Mouse (Mus musculus) erythroblast, embryonic 14.5 days (primary cell): ENCODE measurements around the gene Dnpep. TPM values are rescaled to one million over a fixed set of nuclear protein-coding genes. Genes with fewer than 3 reads are reported as not detected.

Experiments used
- H3K27me3 ChIP-seq: 2 replicates; pipeline ENCODE4 v1.6.1; 2012; ENCODE audit warnings: inconsistent platforms; ENCODE audit not compliant: control insufficient read depth
- H3K36me3 ChIP-seq: 2 replicates; pipeline ENCODE4 v1.6.1; 2012; ENCODE audit warnings: mild to moderate bottlenecking, inconsistent platforms; ENCODE audit not compliant: control insufficient read depth
- H3K4me1 ChIP-seq: 2 replicates; pipeline ENCODE4 v1.6.1; 2012; ENCODE audit warnings: inconsistent platforms; ENCODE audit not compliant: control insufficient read depth
- H3K4me3 ChIP-seq: replicated peaks from 2 replicates; pipeline ENCODE3; 2012; ENCODE audit warnings: moderate library complexity, mild to moderate bottlenecking, inconsistent platforms
- H3K9me3 ChIP-seq: 2 replicates; pipeline ENCODE4 v1.6.1; 2012; ENCODE audit warnings: low read length, inconsistent platforms, mixed read lengths; ENCODE audit not compliant: control insufficient read depth
- GATA1 ChIP-seq: IDR thresholded peaks from 2 replicates; pipeline ENCODE4 v1.6.1; 2012; ENCODE audit warnings: low read length, inconsistent platforms, mixed read lengths
- TAL1 ChIP-seq: IDR thresholded peaks from 3 replicates; pipeline ENCODE4 v1.6.1; 2012; ENCODE audit warnings: low read length, inconsistent platforms, mixed read lengths
- polyA plus RNA-seq: library from polyadenylated mRNA; stranded (reverse); fragments of >175 nt; gene quantifications from 2 replicates; pipeline ENCODE4 v1.2.3, GENCODE M21; 2012

The Dnpep gene
- polyA plus RNA-seq, 1 experiment, result 3.7 TPM

DNA sequence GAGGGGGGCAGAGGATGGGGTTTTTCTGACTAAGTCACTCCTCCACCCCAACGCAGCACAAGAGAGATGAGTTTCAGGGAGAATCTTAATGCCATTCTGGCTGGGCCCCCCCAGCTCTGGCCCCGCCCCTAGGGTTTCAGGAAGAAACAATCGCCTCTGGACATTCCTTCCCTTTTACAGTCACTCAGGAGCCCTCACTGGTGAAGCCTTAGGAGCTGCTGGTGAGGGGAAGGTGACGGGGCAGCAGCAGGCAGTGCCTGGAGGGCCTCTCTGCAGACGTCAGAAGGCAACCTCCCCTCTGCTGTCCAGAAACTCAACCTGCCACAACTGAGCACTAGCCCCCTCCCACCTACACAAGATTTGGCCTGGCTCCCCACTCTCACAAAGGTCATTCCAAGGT lies 31.5 kb upstream of the Dnpep start:
- TF ChIP-seq GATA1 (no peak), TAL1 (no peak)
- H3K9me3 ChIP-seq, result no peaks in the 10 kb centered on the region
- no peaks in the 10 kb centered on the region for H3K4me1 ChIP-seq
- peaks cover 12% of the 10 kb centered on the region for H3K27me3 ChIP-seq
- H3K4me3 ChIP-seq, result no peak overlapping the region
- H3K36me3 ChIP-seq, result no peaks in the 10 kb centered on the region

DNA sequence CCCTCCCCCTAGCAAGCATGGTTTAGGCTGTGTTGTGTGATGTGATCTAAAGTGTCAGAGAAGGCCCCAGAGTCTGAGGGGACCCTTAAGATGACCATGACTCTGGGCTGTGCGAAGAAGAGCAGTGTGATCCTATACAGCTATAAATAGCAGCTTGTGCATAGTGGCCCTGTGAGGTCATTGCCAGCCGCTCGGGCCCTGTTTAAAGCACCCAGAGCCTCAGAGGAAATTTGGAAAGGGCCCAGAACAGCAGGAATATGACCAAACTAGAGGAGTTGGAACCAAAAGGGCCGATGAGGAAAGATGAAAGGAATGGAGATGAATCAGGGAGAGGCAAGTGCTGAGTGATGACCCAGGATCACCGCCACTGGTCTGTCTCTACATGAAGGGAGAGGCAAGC lies 29.5 kb upstream of the Dnpep start:
- Histone ChIP-seq H3K9me3 (no peaks in the 10 kb centered on the region), H3K4me1 (no peaks in the 10 kb centered on the region), H3K27me3 (peaks cover 19% of the 10 kb centered on the region), H3K4me3 (no peak overlapping the region), H3K36me3 (no peaks in the 10 kb centered on the region)
- TF ChIP-seq TAL1, result no peak
- TF ChIP-seq GATA1, result no peak

DNA sequence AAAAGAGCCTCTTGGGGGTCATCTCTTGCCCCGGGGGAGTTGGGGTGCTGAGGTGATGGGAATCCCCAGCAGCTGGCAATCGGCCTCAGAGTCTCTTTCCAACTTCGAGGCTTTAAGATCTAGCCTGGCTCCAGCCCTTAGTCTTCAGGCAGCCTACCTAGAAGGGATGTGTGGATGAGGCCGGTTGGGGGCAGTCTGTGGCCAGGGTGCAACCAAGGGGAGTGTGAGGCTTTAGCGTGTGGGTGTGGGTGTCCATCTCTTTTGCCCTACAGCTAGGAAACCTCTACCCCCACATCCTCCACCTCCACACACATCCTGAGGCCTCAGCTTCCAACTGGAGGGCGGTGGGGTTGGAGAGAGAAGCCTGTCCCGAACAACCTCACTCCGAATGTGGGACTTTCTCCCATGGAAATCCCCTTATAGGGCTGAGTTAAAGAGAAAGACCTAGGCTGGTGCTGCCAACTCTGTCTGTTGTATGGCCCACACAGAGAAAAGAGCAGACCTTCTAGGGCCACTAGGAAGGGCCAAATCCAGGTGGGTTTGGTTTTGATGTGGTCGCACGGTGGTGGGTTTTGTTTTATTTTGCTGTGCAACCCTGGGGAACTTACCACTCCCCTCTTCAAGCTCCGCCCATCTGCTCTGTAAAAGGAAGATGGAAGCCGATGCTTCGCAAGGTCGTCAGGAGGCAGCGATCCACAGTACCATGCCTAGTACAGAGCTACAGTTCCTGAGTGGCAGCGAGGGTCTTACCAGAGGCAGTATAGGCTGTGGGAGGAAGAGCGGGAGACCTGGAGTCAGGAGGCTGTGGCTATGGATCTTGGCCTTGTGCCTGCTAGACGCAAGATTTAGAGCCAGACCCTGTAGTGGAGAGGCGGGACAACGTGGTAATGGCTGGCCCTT lies 27.5 kb upstream of the Dnpep start:
- Histone ChIP-seq H3K4me3 (no peak overlapping the region), H3K9me3 (no peaks in the 10 kb centered on the region), H3K36me3 (no peaks in the 10 kb centered on the region), H3K27me3 (peaks cover 21% of the 10 kb centered on the region), H3K4me1 (no peaks in the 10 kb centered on the region)
- TF ChIP-seq GATA1, result no peak
- no peak for TF ChIP-seq TAL1

DNA sequence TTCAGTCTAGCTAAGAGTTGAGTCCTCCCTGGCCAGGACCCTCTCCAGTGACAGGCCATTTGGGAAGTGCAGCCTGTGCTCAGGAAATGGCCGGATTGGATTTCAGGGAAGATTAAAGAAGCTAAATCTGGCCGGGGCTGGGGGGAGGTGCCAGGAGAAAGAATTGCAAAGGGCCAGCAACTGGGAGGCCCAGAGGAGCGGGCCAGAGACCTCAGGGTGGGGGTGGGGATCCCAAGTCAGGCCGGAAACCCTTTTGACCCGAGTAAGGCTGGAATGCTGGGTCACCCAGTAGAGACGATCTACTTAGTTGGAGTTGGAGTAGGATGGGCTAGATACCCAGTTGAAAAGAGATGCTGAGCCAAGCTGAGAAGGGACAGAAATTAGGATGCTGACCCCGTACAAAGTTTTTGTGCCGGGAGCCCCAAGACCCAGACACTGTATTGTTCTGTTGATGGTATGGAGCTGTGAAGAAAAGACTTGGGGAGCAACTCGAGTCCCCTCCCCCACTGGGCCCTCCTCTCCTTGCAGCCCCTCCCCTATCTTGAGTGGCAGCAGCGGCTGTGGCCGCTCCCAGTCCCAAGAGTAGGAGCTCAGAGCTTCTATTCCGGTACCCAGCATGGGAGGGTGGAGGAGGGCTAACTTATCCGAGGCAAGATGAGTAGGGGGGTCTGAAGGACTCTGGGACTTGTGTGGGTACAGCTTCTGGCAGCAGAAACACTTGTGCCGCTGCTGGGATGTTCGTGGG lies 26.7 kb upstream of the Dnpep start:
- Histone ChIP-seq H3K36me3 (no peaks in the 10 kb centered on the region), H3K9me3 (no peaks in the 10 kb centered on the region), H3K27me3 (peaks cover 21% of the 10 kb centered on the region), H3K4me3 (no peak overlapping the region), H3K4me1 (no peaks in the 10 kb centered on the region)
- TF ChIP-seq TAL1 (no peak), GATA1 (no peak)

DNA sequence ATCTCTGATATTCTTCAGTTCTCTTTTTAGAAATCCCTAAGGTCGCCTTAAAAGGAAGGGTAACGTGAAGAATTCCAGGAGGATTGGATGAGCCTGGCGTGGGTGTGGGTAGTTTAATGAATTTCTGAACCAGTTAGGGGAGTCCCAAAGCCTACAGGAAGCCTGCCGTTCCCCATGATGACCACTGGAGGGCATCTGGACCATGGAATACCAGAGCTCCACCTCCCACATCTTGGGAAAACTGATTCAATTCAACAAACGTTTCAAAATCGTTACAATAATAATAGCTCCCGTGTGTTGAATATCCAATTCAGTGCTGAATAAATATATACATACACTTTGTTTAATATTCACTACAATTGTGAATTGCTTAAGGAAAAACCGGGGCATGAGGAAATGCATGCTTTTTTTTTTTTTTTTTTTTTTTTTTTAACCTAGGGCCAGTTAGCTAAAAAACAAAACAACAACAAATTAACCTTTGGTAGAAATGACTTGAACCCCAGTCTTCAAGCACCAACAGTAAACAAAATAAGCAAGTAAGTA lies 25.2 kb upstream of the Dnpep start:
- peaks cover 25% of the 10 kb centered on the region for H3K27me3 ChIP-seq
- no peak overlapping the region for H3K4me3 ChIP-seq
- H3K4me1 ChIP-seq, result no peaks in the 10 kb centered on the region
- no peaks in the 10 kb centered on the region for H3K36me3 ChIP-seq
- TF ChIP-seq TAL1 (no peak), GATA1 (no peak)
- no peaks in the 10 kb centered on the region for H3K9me3 ChIP-seq

DNA sequence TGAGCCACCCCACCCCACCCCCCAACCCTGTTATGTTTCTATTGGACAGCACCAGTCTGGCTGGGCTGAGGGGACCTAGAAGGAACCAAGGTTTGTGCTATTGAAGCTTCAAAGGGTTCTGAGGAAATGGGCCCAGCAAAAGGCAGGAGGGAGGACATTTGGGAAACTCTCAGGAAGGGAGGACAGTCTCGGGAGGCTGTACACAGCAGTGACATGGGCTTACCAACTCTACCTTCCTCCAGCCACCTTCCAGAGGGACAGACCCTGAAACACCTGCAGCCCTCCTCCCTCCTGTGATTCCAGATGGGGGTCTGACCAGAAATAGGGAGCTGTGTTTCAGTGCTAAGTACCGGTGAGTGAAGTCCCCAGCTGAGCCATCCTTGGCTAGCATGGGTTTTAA lies 22.7 kb upstream of the Dnpep start:
- Histone ChIP-seq H3K9me3 (no peaks in the 10 kb centered on the region), H3K27me3 (peaks cover 22% of the 10 kb centered on the region), H3K4me1 (peaks cover 6% of the 10 kb centered on the region), H3K4me3 (no peak overlapping the region), H3K36me3 (no peaks in the 10 kb centered on the region)
- TF ChIP-seq GATA1, result no peak
- no peak for TF ChIP-seq TAL1

DNA sequence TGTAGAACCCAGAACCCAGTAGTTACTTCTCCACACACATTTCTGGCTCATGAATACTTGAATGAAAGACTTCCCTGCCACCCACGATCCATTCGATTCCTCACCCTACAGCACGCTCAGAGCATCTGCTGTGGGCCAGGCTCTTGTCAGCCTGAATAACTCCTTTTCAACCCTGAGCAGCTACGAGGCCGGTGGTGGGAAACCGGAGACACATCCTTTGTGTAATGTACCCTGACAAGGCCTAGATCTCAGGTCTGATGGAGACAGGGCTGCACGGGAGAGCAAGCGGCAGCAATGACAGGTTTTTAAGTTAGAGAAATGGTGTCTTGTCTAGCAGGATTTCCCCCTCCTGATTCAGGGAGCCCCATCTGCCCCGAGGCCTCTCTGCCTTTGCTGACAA lies 21.5 kb upstream of the Dnpep start:
- TF ChIP-seq TAL1 (no peak), GATA1 (no peak)
- no peaks in the 10 kb centered on the region for H3K9me3 ChIP-seq
- peaks cover 6% of the 10 kb centered on the region for H3K4me1 ChIP-seq
- H3K4me3 ChIP-seq, result no peak overlapping the region
- H3K36me3 ChIP-seq, result no peaks in the 10 kb centered on the region
- H3K27me3 ChIP-seq, result peaks cover 14% of the 10 kb centered on the region

DNA sequence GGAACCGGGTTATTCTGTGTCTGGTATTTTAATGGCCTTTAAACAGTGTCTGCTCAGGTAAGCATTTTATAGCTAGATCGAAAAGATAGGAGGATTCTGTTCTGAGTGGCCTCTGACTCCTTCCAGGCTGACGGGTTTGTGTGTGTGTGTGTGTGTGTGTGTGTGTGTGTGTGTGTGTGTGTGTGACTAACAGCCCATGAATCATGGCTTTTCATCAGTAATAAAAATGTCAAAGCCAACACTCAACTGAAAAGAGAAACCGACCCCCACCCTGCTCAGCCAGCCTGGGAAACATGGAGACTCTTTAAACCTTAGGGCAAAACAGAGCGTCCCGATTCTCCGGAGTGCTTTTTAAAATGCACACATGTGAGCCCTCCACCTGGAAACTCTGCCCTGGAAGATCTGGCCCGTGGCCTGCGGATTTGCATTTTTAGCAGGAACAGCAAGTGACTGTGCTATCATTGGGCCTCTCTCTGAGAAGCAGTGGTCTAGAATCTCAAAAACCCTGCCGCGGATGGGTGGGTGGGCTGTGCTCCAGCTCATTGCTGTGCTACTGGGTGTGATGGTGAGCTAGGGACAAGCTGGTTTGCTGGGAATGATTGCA lies 20.4 kb upstream of the Dnpep start:
- peaks cover 6% of the 10 kb centered on the region for H3K4me1 ChIP-seq
- no peak overlapping the region for H3K4me3 ChIP-seq
- H3K9me3 ChIP-seq, result no peaks in the 10 kb centered on the region
- TF ChIP-seq TAL1, result no peak
- no peak for TF ChIP-seq GATA1
- no peaks in the 10 kb centered on the region for H3K36me3 ChIP-seq
- H3K27me3 ChIP-seq, result peaks cover 6% of the 10 kb centered on the region

DNA sequence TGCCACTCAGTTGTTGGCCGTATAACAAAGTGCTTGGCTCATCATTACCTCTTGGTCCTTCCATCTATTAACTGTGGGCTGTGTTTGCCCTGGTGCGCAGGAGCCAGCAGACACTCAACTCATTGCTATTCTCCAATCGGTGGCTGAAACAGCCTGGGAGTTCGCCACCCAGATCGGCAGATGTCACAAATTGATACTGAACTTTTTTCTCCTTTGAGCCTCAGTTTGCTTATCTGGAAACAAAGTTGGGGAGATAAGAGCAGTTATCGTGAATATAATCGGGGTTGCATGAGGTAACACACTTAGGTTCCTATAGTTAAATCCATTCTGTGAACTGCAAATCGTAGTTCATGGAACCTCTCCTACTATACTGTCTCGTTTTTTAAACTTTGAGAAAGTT lies 19.3 kb upstream of the Dnpep start:
- Histone ChIP-seq H3K9me3 (no peaks in the 10 kb centered on the region), H3K4me1 (peaks cover 6% of the 10 kb centered on the region), H3K4me3 (no peak overlapping the region), H3K36me3 (no peaks in the 10 kb centered on the region), H3K27me3 (peaks cover 6% of the 10 kb centered on the region)
- TF ChIP-seq TAL1 (no peak), GATA1 (no peak)
